Mouse (Mus musculus): Measurements from ENCODE around the gene Higd1c. TPM values are rescaled to one million over a fixed set of nuclear protein-coding genes. Genes with fewer than 3 reads are reported as not detected.
A peak's percentile ranks its signal among the peaks of the same experiment; 100 is the strongest.
"Not testable (repeated sequence)": the region's sequence is repeated elsewhere in the genome, so short reads cannot be mapped to it uniquely, and the experiment has no call there.

The Higd1c gene
- polyA plus RNA-seq, 1 experiment from 2014 or later: not detected

- H3K4me1 ChIP-seq (replicated peaks; ENCODE audit: control insufficient read depth, insufficient read depth): no peaks in the 10 kb centered on the region; the same call in 1 of the 2 replicates
- 70% methylated on average over 8 of the region's 8 CpGs for WGBS
- H3K27me3 ChIP-seq (ENCODE audit: control insufficient read depth, insufficient read depth, low read length): no peaks in the 10 kb centered on the region
- ATAC-seq (ENCODE audit: low FRiP score, low TSS enrichment): no peak
- H3K4me3 ChIP-seq (ENCODE audit: low read depth, low read length): no peak overlapping the region
- no peaks in the 10 kb centered on the region for H3K9me3 ChIP-seq (ENCODE audit: control insufficient read depth, low read length)
- H3K27ac ChIP-seq (replicated peaks): no peak overlapping the region
- H3K36me3 ChIP-seq (ENCODE audit: control insufficient read depth, insufficient read depth, low read length): no peaks in the 10 kb centered on the region
- H3K4me2 ChIP-seq (replicated peaks; ENCODE audit: low read depth): no peak overlapping the region
- no peak for DNase-seq (ENCODE audit: low spot score)
- H3K9ac ChIP-seq (ENCODE audit: low read length): no peak overlapping the region
- TF ChIP-seq CTCF (IDR thresholded peaks at IDR 0.05; ENCODE audit: low read depth) (no peak), EP300 (optimal IDR thresholded peaks at IDR 0.05) (no peak)
Measured at GRCm38 (mm10) chr15:100419311-100419710, 55.0 kb downstream of the Higd1c start.

- TF ChIP-seq CTCF (IDR thresholded peaks at IDR 0.05; ENCODE audit: low read depth) (no peak), EP300 (optimal IDR thresholded peaks at IDR 0.05) (no peak)
- no peak for ATAC-seq (ENCODE audit: low FRiP score, low TSS enrichment)
- DNase-seq (ENCODE audit: low spot score): no peak
- H3K9me3 ChIP-seq (ENCODE audit: control insufficient read depth, low read length): no peaks in the 10 kb centered on the region
- no peak overlapping the region for H3K4me2 ChIP-seq (replicated peaks; ENCODE audit: low read depth)
- WGBS: 63% methylated on average over 9 of the region's 9 CpGs
- no peaks in the 10 kb centered on the region for H3K27me3 ChIP-seq (ENCODE audit: control insufficient read depth, insufficient read depth, low read length)
- H3K9ac ChIP-seq (ENCODE audit: low read length): no peak overlapping the region
- H3K27ac ChIP-seq (replicated peaks): no peak overlapping the region
- H3K4me3 ChIP-seq (ENCODE audit: low read depth, low read length): no peak overlapping the region
- no peaks in the 10 kb centered on the region for H3K36me3 ChIP-seq (ENCODE audit: control insufficient read depth, insufficient read depth, low read length)
- no peaks in the 10 kb centered on the region; the same call in 1 of the 2 replicates for H3K4me1 ChIP-seq (replicated peaks; ENCODE audit: control insufficient read depth, insufficient read depth)
Measured at GRCm38 (mm10) chr15:100419901-100420745, 55.8 kb downstream of the Higd1c start.

GRCm38 (mm10) chr15:100421059-100421757 is 56.9 kb downstream of the Higd1c start:
- H3K4me3 ChIP-seq (ENCODE audit: low read depth, low read length): no peak overlapping the region
- ATAC-seq (ENCODE audit: low FRiP score, low TSS enrichment): no peak
- TF ChIP-seq CTCF (IDR thresholded peaks at IDR 0.05; ENCODE audit: low read depth): no peak
- H3K9ac ChIP-seq (ENCODE audit: low read length): no peak overlapping the region
- H3K4me1 ChIP-seq (replicated peaks; ENCODE audit: control insufficient read depth, insufficient read depth): no peaks in the 10 kb centered on the region; the same call in 1 of the 2 replicates
- no peaks in the 10 kb centered on the region for H3K9me3 ChIP-seq (ENCODE audit: control insufficient read depth, low read length)
- no peak overlapping the region for H3K27ac ChIP-seq (replicated peaks)
- 0 out of 2 replicates have a peak overlapping the region, but pooled peaks have one; percentile 94 for H3K4me2 ChIP-seq (replicated peaks; ENCODE audit: low read depth)
- WGBS: 26% methylated on average over 8 of the region's 8 CpGs
- H3K27me3 ChIP-seq (ENCODE audit: control insufficient read depth, insufficient read depth, low read length): no peaks in the 10 kb centered on the region
- no peak for DNase-seq (ENCODE audit: low spot score)
- H3K36me3 ChIP-seq (ENCODE audit: control insufficient read depth, insufficient read depth, low read length): no peaks in the 10 kb centered on the region

- not testable (repeated sequence) for H3K9me3 ChIP-seq (ENCODE audit: control insufficient read depth, low read length); H3K36me3 ChIP-seq (ENCODE audit: control insufficient read depth, insufficient read depth, low read length); DNase-seq (ENCODE audit: low spot score); H3K27me3 ChIP-seq (ENCODE audit: control insufficient read depth, insufficient read depth, low read length); ATAC-seq (ENCODE audit: low FRiP score, low TSS enrichment); H3K4me1 ChIP-seq (replicated peaks; ENCODE audit: control insufficient read depth, insufficient read depth)
- Histone ChIP-seq H3K4me2 (replicated peaks; ENCODE audit: low read depth) (peak within 1 kb of the TSS; percentile 94), H3K4me3 (ENCODE audit: low read depth, low read length) (peak within 1 kb of the TSS; percentile 86), H3K27ac (replicated peaks) (peak within 1 kb of the TSS; percentile 49), H3K9ac (ENCODE audit: low read length) (peak within 1 kb of the TSS; percentile 83)
- 32% methylated on average over 3 of the region's 3 CpGs for WGBS
Measured at GRCm38 (mm10) chr15:100421758-100422197, 57.4 kb downstream of the Higd1c start, which contains the start of gene Gm5475. Gm5475 (plus strand) TSS chr15:100422147.

GRCm38 (mm10) chr15:100422476-100422875 is 58.1 kb downstream of the Higd1c start:
- no peaks in the 10 kb centered on the region for H3K9me3 ChIP-seq (ENCODE audit: control insufficient read depth, low read length)
- no peaks in the 10 kb centered on the region for H3K27me3 ChIP-seq (ENCODE audit: control insufficient read depth, insufficient read depth, low read length)
- WGBS: under 1% methylated on average over 31 of the region's 44 CpGs
- H3K9ac ChIP-seq (ENCODE audit: low read length): peak overlapping the region; percentile 83
- H3K36me3 ChIP-seq (ENCODE audit: control insufficient read depth, insufficient read depth, low read length): no peaks in the 10 kb centered on the region
- H3K27ac ChIP-seq (replicated peaks): peak overlapping the region; percentile 49
- H3K4me2 ChIP-seq (replicated peaks; ENCODE audit: low read depth): peak overlapping the region; percentile 94
- DNase-seq (ENCODE audit: low spot score) (peak; percentile 50), ATAC-seq (ENCODE audit: low FRiP score, low TSS enrichment) (peak; percentile 30)
- peak overlapping the region; percentile 86 for H3K4me3 ChIP-seq (ENCODE audit: low read depth, low read length)
- H3K4me1 ChIP-seq (replicated peaks; ENCODE audit: control insufficient read depth, insufficient read depth): no peaks in the 10 kb centered on the region; the same call in 1 of the 2 replicates
- no peak for TF ChIP-seq EP300 (optimal IDR thresholded peaks at IDR 0.05)
- no peak for TF ChIP-seq CTCF (IDR thresholded peaks at IDR 0.05; ENCODE audit: low read depth)

Data from stomach, postnatal 0 days (tissue).